Mouse (Mus musculus) lung, embryonic 14.5 days (tissue): Measurements from ENCODE around the gene Ndufa7. TPM values are rescaled to one million over a fixed set of nuclear protein-coding genes. Genes with fewer than 3 reads are reported as not detected.

Source experiments
- ATAC-seq: fragments of 200-750 bp; cut with Nextera tagmentation; 2 replicates; pipeline ENCODE4 v1.8.0; 2017; ENCODE audit warnings: mild to moderate bottlenecking, moderate TSS enrichment, moderate library complexity; ENCODE audit not compliant: insufficient read depth
- DNase-seq: peaks from one replicate; pipeline ENCODE4 v3.0.0-alpha.2; 2015
- H3K27ac ChIP-seq: fragments of 300-500 bp; sonication (generic); 2 replicates; pipeline ENCODE4 v1.5.1; 2014; ENCODE audit warnings: low read depth, mild to moderate bottlenecking, moderate library complexity
- H3K27me3 ChIP-seq: fragments of 300-500 bp; sonication (generic); 2 replicates; pipeline ENCODE4 v1.6.1; 2014; ENCODE audit warnings: low read length, control low read depth; ENCODE audit not compliant: insufficient read depth
- H3K36me3 ChIP-seq: fragments of 300-500 bp; sonication (generic); 2 replicates; pipeline ENCODE4 v1.6.1; 2014; ENCODE audit warnings: control low read depth; ENCODE audit not compliant: insufficient read depth
- H3K4me1 ChIP-seq: fragments of 300-500 bp; sonication (generic); 2 replicates; pipeline ENCODE4 v1.6.1; 2014; ENCODE audit warnings: antibody characterized with exemption, control low read depth; ENCODE audit not compliant: insufficient read depth
- H3K4me2 ChIP-seq: fragments of 300-500 bp; sonication (generic); 2 replicates; pipeline ENCODE4 v1.6.1; 2014; ENCODE audit warnings: mild to moderate bottlenecking
- H3K4me3 ChIP-seq: fragments of 300-500 bp; sonication (generic); 2 replicates; pipeline ENCODE4 v1.5.1; 2014; ENCODE audit warnings: low read depth, low read length
- H3K9ac ChIP-seq: fragments of 300-500 bp; sonication (generic); 2 replicates; pipeline ENCODE4 v1.6.1; 2014
- H3K9me3 ChIP-seq: fragments of 300-500 bp; sonication (generic); 2 replicates; pipeline ENCODE4 v1.6.1; 2016; ENCODE audit warnings: low read depth, low read length, control low read depth
- CTCF ChIP-seq: IDR thresholded peaks from 2 replicates; pipeline ENCODE4 v1.5.1; 2016; ENCODE audit warnings: antibody characterized with exemption, low read depth
- WGBS: fragments of 180-500 bp; shearing (Covaris S2); extraction: QIAGEN DNeasy Blood & Tissue Kit; methylation state at CpG from one replicate; pipeline ENCODE4 v1.1.7; 2014; 5-methylcytosine and 5-hydroxymethylcytosine counted together
- polyA plus RNA-seq: library from polyadenylated mRNA; unstranded; fragments of >200 nt; fragmentation: Nextera tagmentation; extraction: Ambion mirVana; gene quantifications from 2 replicates; pipeline ENCODE4 v1.2.1, GENCODE M21; 2014

Ndufa7 gene
- polyA plus RNA-seq, 1 experiment from 2014 or later = 474 TPM

- ATAC-seq = no peak; the same call in 1 of the 2 replicates
- Histone ChIP-seq H3K9ac (peak overlapping the region; percentile 45), H3K4me1 (peaks cover 9% of the 10 kb centered on the region; the same call in 1 of the 2 replicates)
Observed at GRCm38 (mm10) chr17:33811142-33811516, 13.2 kb upstream of the Ndufa7 start.

GRCm38 (mm10) chr17:33812475-33812874 lies 11.9 kb upstream of the Ndufa7 start:
- WGBS = 14% methylated on average over 3 of the region's 3 CpGs
- no peaks in the 10 kb centered on the region for H3K9me3 ChIP-seq
- peaks cover 13% of the 10 kb centered on the region for H3K4me1 ChIP-seq
- H3K36me3 ChIP-seq = no peaks in the 10 kb centered on the region
- H3K27ac ChIP-seq = no peak overlapping the region
- no peaks in the 10 kb centered on the region for H3K27me3 ChIP-seq
- ATAC-seq (no peak), DNase-seq (no peak)
- H3K4me3 ChIP-seq = no peak overlapping the region
- no peak for TF ChIP-seq CTCF
- H3K9ac ChIP-seq = no peak overlapping the region
- H3K4me2 ChIP-seq = peak overlapping the region; percentile 93

More at GRCm38 (mm10) chr17:33811142-33811516, 13.2 kb upstream of the Ndufa7 start:
- Histone ChIP-seq H3K27me3 (no peaks in the 10 kb centered on the region), H3K27ac (peak overlapping the region; percentile 69; the same call in 1 of the 2 replicates), H3K4me3 (peak overlapping the region; percentile 57), H3K4me2 (peak overlapping the region; percentile 93), H3K36me3 (no peaks in the 10 kb centered on the region), H3K9me3 (no peaks in the 10 kb centered on the region)
- 11% methylated on average over 7 of the region's 7 CpGs for WGBS
- no peak for TF ChIP-seq CTCF
- DNase-seq = no peak

GRCm38 (mm10) chr17:33812990-33813389 lies 11.4 kb upstream of the Ndufa7 start:
- Histone ChIP-seq H3K27ac (0 out of 2 replicates have a peak overlapping the region, but pooled peaks have one; percentile 6), H3K36me3 (peaks cover 1% of the 10 kb centered on the region; the same call in 1 of the 2 replicates), H3K9me3 (no peaks in the 10 kb centered on the region), H3K4me1 (peaks cover 15% of the 10 kb centered on the region), H3K27me3 (no peaks in the 10 kb centered on the region), H3K9ac (no peak overlapping the region), H3K4me2 (peak overlapping the region; percentile 93), H3K4me3 (no peak overlapping the region)
- no peak for TF ChIP-seq CTCF
- DNase-seq = peak; percentile 73
- WGBS = 32% methylated on average over 4 of the region's 4 CpGs
- ATAC-seq = no peak

GRCm38 (mm10) chr17:33815399-33815798 lies 9.0 kb upstream of the Ndufa7 start:
- WGBS = 89% methylated on average over 6 of the region's 6 CpGs
- DNase-seq = no peak

GRCm38 (mm10) chr17:33816612-33817011 lies 7.8 kb upstream of the Ndufa7 start:
- H3K27ac ChIP-seq = peak overlapping the region; percentile 86; the same call in 1 of the 2 replicates
- peak; percentile 43 for DNase-seq
- no peak for ATAC-seq
- H3K27me3 ChIP-seq = no peaks in the 10 kb centered on the region
- no peak for TF ChIP-seq CTCF
- H3K4me2 ChIP-seq = peak overlapping the region; percentile 93
- peaks cover 20% of the 10 kb centered on the region for H3K4me1 ChIP-seq
- H3K4me3 ChIP-seq = peak overlapping the region; percentile 54
- 48% methylated on average over 5 of the region's 5 CpGs for WGBS
- H3K9ac ChIP-seq = no peak overlapping the region; the same call in 1 of the 2 replicates
- no peaks in the 10 kb centered on the region for H3K9me3 ChIP-seq
- peaks cover 38% of the 10 kb centered on the region for H3K36me3 ChIP-seq

More at GRCm38 (mm10) chr17:33815399-33815798, 9.0 kb upstream of the Ndufa7 start:
- Histone ChIP-seq H3K27ac (no peak overlapping the region), H3K4me3 (no peak overlapping the region), H3K36me3 (peaks cover 25% of the 10 kb centered on the region), H3K9me3 (no peaks in the 10 kb centered on the region), H3K27me3 (no peaks in the 10 kb centered on the region), H3K4me2 (no peak overlapping the region), H3K4me1 (peaks cover 20% of the 10 kb centered on the region), H3K9ac (no peak overlapping the region)
- ATAC-seq = no peak
- no peak for TF ChIP-seq CTCF

GRCm38 (mm10) chr17:33817184-33817968 lies 7.0 kb upstream of the Ndufa7 start:
- Histone ChIP-seq H3K27ac (peak overlapping the region; percentile 86), H3K4me1 (peaks cover 16% of the 10 kb centered on the region), H3K4me2 (peak overlapping the region; percentile 93), H3K9ac (peak overlapping the region; percentile 78), H3K27me3 (no peaks in the 10 kb centered on the region), H3K9me3 (no peaks in the 10 kb centered on the region), H3K36me3 (peaks cover 45% of the 10 kb centered on the region), H3K4me3 (peak overlapping the region; percentile 54)
- ATAC-seq = peak; percentile 96
- TF ChIP-seq CTCF = no peak
- DNase-seq = peak; percentile 97
- WGBS = under 1% methylated on average over 89 of the region's 89 CpGs

- Histone ChIP-seq H3K27ac (peak overlapping the region; percentile 79), H3K4me3 (peak overlapping the region; percentile 54), H3K4me2 (peak overlapping the region; percentile 93), H3K4me1 (peaks cover 11% of the 10 kb centered on the region; the same call in 1 of the 2 replicates), H3K27me3 (no peaks in the 10 kb centered on the region), H3K36me3 (peaks cover 51% of the 10 kb centered on the region), H3K9ac (peak overlapping the region; percentile 78), H3K9me3 (no peaks in the 10 kb centered on the region)
- DNase-seq = peak; percentile 28
- TF ChIP-seq CTCF = no peak
- WGBS = 16% methylated on average over 33 of the region's 33 CpGs
- ATAC-seq = peak; percentile 45
Observed at GRCm38 (mm10) chr17:33817969-33818643, 6.3 kb upstream of the Ndufa7 start.
